Mouse (Mus musculus): Measurements from ENCODE around the gene Ambra1. TPM values are rescaled to one million over a fixed set of nuclear protein-coding genes. Genes with fewer than 3 reads are reported as not detected.

Gene Ambra1
- polyA plus RNA-seq, 1 experiment from 2014 or later = 25.0 TPM

- 13% methylated on average over 20 of the region's 20 CpGs for WGBS
- H3K36me3 ChIP-seq (replicated peaks) = peaks cover 4% of the 10 kb centered on the region; the same call in 1 of the 2 replicates
- H3K4me1 ChIP-seq = peaks cover 53% of the 10 kb centered on the region
- H3K27me3 ChIP-seq (replicated peaks; ENCODE audit: low read depth, poor library complexity, severe bottlenecking) = peaks cover 40% of the 10 kb centered on the region
- H3K27ac ChIP-seq (replicated peaks) = peak overlapping the region; percentile 80
- H3K4me3 ChIP-seq = peak overlapping the region; percentile 95
- DNase-seq (ENCODE audit: low spot score) = peak; percentile 68
- H3K9me3 ChIP-seq = no peaks in the 10 kb centered on the region
Measured at GRCm38 (mm10) chr2:91965417-91965816, 235.5 kb downstream of the Ambra1 start.

DNA sequence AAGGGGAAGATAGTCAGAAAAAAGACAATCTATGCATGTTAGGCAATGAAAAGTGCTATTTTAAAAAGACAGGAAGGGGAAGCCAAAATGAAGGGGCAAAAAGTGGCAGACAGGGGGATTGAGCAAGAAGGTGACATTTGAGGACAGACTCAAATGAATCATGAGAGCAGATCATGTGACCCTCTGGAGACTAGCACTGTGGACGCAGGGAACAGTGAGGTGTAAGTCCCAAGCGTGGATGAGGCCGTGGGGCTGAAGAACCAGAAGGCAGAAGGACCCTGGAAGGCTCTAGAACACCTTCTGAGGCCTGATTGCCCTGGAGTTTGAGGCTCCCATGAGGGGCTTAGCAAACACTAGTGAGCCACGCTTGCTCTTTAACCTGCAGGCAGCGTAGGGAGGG lies 236.4 kb downstream of the Ambra1 start:
- WGBS = 84% methylated on average over 5 of the region's 5 CpGs

GRCm38 (mm10) chr2:91967962-91968361 lies 238.0 kb downstream of the Ambra1 start:
- Histone ChIP-seq H3K4me1 (peaks cover 57% of the 10 kb centered on the region), H3K9me3 (no peaks in the 10 kb centered on the region), H3K36me3 (replicated peaks) (no peaks in the 10 kb centered on the region), H3K4me3 (0 out of 2 replicates have a peak overlapping the region, but pooled peaks have one; percentile 4), H3K27me3 (replicated peaks; ENCODE audit: low read depth, poor library complexity, severe bottlenecking) (peaks cover 65% of the 10 kb centered on the region), H3K27ac (replicated peaks) (peak overlapping the region; percentile 79)
- 57% methylated on average over 11 of the region's 11 CpGs for WGBS
- DNase-seq (ENCODE audit: low spot score) = peak; percentile 37

More for the DNA sequence above, 236.4 kb downstream of the Ambra1 start:
- H3K9me3 ChIP-seq = no peaks in the 10 kb centered on the region
- H3K27me3 ChIP-seq (replicated peaks; ENCODE audit: low read depth, poor library complexity, severe bottlenecking) = peaks cover 49% of the 10 kb centered on the region
- H3K36me3 ChIP-seq (replicated peaks) = no peaks in the 10 kb centered on the region
- no peak overlapping the region for H3K4me3 ChIP-seq
- H3K4me1 ChIP-seq = peaks cover 56% of the 10 kb centered on the region
- DNase-seq (ENCODE audit: low spot score) = no peak
- H3K27ac ChIP-seq (replicated peaks) = no peak overlapping the region

Small RNAs within 50 kb of the gene (microRNA-seq; reads per million reads assigned to microRNA genes)
- not detected for gene Mir6999

Other genes starting within 250 kb of the Ambra1 start
- gene Ckap5, start 203.4 kb upstream of the Ambra1 start, polyA plus RNA-seq (2016; fragmentation: Nextera tagmentation; extraction: Ambion mirVana) = 137 and 141 TPM in 2 replicates
- gene F2, start 93.7 kb upstream of the Ambra1 start, polyA plus RNA-seq (2016; fragmentation: Nextera tagmentation; extraction: Ambion mirVana) = 0.09 and 0.15 TPM in 2 replicates
- gene Zfp408, start 80.3 kb upstream of the Ambra1 start, polyA plus RNA-seq (2016; fragmentation: Nextera tagmentation; extraction: Ambion mirVana) = 11.0 and 11.5 TPM in 2 replicates
- 76.0 and 80.5 TPM in 2 replicates for gene Arhgap1, start 80.3 kb upstream of the Ambra1 start, polyA plus RNA-seq (2016; fragmentation: Nextera tagmentation; extraction: Ambion mirVana)
- 27.1 and 28.9 TPM in 2 replicates for gene Atg13, start 19.6 kb upstream of the Ambra1 start, polyA plus RNA-seq (2016; fragmentation: Nextera tagmentation; extraction: Ambion mirVana)
- gene Harbi1, start 19.3 kb upstream of the Ambra1 start, polyA plus RNA-seq (2016; fragmentation: Nextera tagmentation; extraction: Ambion mirVana) = 24.8 and 26.9 TPM in 2 replicates
- 0.74 and 1.4 TPM in 2 replicates for gene Chrm4, start 197.1 kb downstream of the Ambra1 start, polyA plus RNA-seq (2016; fragmentation: Nextera tagmentation; extraction: Ambion mirVana)
- 2,212 and 2,218 TPM in 2 replicates for gene Mdk, start 202.2 kb downstream of the Ambra1 start, polyA plus RNA-seq (2016; fragmentation: Nextera tagmentation; extraction: Ambion mirVana)
- gene Gm9821, start 215.6 kb downstream of the Ambra1 start, polyA plus RNA-seq (2016; fragmentation: Nextera tagmentation; extraction: Ambion mirVana) = 0.23 and 0.41 TPM in 2 replicates
- gene Dgkz, start 245.7 kb downstream of the Ambra1 start, polyA plus RNA-seq (2016; fragmentation: Nextera tagmentation; extraction: Ambion mirVana) = 42.1 and 45.0 TPM in 2 replicates

Data from embryonic facial prominence, embryonic 10.5 days (tissue).